Mouse (Mus musculus): ENCODE data around the gene Mfsd1.

The Mfsd1 gene

GRCm38 (mm10) chr3:67582273-67583124, at the start of gene Mfsd1:
Gene Mfsd1 (plus strand): TSS chr3:67582741.
- peak; percentile 93 to 94 for DNase-seq (ENCODE audit: low spot score in 2 of 2)

DNA sequence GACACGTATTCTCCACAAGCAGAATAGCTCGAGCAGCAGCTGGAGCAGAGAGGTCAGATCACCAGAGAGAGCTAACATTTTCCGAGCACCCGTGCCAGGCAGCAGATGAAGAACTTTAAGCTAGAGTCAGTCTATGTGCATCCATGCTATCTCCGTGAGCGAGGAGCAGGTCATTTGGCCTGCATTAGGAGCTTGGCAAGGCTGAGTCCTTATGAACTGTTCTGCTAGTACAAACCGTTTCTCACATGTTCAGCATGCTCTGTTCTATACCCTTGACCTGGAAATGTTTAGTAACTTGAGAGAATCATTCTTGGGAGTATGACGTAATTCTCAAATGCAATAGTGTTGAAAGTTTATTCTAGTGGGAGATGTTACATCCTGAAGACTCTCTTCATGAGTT, 38.9 kb upstream of the Mfsd1 start:
- DNase-seq (ENCODE audit: low spot score in 2 of 2), result no peak

GRCm38 (mm10) chr3:67551193-67551592, 31.3 kb upstream of the Mfsd1 start:
- no peak for DNase-seq (ENCODE audit: low spot score in 2 of 2)

DNA sequence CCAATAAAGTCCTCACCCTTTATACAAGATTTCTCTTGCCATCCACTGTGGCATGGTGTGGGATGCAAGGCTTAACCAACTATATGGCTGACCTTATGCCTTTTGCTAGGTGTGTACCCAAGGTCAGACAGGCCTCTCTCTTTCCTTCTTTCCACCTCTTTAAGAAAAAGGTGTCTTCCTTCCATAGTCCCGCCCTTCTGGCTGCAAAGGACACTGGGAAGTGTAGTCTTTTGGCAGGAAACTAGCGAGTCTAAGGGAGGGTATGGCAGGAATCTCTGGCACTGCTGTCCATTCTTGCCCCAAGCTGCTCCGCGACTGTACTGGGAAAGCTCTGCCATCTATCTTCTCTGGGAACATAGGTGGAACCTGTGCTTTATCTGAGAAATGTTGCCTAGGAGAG, 29.3 kb upstream of the Mfsd1 start:
- DNase-seq (ENCODE audit: low spot score in 2 of 2), result no peak

DNA sequence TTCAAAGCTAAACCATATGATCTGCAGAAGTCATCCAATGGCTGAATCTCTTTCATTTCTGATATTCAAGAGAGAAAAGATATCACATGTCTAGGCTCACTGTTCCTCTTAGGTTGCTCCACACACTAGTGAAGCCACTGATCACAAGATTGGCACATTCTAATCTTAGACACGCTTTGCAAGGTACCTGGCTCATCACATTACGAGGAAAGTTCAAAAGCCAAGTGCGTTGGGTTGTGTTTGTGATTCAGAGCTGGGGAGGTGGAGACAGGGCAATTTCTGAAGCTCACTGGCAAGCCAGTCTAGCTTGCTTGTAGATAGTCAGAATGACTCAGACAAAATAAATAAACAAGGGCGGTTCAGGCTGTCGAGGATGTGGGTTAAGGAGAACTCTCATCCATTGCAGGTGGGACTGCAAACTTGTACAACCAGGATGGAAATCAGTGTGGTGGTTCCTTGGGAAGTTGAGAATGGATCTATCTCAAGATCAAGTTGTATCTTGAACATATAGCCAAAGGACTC, 28.6 kb upstream of the Mfsd1 start:
- no peak for DNase-seq (ENCODE audit: low spot score in 2 of 2)

GRCm38 (mm10) chr3:67555211-67555610, 27.3 kb upstream of the Mfsd1 start:
- DNase-seq (ENCODE audit: low spot score in 2 of 2), result no peak

DNA sequence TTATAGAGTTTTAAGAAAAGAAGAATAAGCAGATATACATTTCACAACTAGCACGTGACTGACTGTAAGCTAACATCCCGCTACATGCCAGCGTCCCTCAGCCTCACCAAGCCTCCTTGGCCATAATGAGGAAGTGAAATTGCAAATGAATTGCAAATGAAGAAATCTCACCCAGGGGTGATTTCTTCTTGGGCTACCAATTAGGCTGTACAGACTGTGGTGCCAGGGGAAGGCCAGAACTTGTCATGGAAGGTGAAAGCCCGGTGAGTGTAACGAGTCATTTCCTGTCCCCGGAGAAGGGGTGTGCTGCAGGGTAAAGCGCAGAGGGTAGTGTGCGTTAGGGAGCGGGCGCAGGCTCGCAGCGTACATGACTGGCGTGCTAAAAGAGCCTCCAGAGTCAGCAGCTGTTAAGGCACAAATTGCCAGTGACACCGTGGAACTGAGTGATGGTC, 25.3 kb upstream of the Mfsd1 start:
- no peak for DNase-seq (ENCODE audit: low spot score in 2 of 2)

DNA sequence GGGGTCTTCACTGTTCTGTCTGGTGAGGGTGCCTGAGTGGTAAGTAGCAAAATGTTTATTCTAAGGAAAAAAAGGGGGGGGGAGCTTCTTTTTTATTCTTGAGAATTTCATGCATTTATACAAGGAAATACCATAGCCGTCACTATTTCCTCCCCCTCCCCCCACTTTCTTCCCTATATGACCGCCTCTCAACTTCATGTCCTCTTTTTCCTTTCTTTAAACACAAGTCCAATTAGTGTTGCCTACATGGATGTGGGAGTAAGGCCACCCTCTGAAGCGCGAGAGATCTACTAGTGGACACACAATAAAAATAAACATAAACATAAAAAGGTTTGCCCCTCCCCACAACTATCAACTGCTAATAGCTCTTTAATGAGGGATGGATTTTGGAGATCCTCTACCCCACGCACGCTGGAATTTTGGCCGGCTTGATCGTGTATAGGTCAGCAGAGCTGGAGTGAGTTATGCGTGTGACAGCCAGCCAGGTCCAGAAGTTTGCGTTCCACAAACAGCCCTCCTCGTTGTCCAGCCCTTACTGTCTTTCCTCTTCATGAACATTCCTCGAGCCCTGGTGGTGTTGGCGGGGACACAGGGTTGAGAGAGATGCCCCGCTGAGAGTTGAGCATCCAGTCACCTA, 24.7 kb upstream of the Mfsd1 start:
- no peak for DNase-seq (ENCODE audit: low spot score in 2 of 2)

GRCm38 (mm10) chr3:67564731-67565357, 17.7 kb upstream of the Mfsd1 start:
- DNase-seq (ENCODE audit: low spot score in 2 of 2), result peak in 1 of 2 experiments; percentile 53

DNA sequence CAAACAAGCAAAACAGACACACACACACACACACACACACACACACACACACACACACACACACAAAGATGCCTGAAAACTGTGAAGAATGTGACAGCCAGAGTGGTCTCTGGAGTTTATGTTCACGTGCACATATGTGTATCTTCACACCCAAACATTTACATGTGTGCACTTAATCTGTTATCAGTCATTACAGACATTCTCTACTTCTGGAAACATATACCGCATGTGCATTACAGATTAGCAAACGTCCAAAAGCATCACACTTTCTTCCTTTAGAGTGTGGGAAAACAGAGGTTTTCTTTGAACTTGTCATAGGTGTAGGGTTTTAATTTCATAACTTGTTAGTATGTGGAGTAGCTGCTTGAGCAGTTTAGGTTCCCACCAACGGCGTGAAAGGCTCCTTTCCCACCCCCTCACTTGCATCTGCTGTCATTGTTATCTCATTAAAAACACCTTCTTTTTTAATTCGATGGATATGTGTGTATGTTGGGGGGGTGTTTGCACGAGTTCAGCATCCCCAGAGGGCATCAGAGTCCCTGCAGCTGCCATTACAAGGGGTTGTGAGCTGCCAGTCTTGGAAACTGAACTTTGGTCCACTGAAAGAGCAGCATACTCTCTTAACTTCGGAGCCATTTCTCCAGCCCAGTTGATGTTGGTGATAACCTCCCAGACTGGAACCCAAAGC, 16.9 kb upstream of the Mfsd1 start:
- no peak for DNase-seq (ENCODE audit: low spot score in 2 of 2)

- peak; percentile 81 to 83 for DNase-seq (ENCODE audit: low spot score in 2 of 2)
Measured at GRCm38 (mm10) chr3:67568015-67568618, 14.4 kb upstream of the Mfsd1 start.

GRCm38 (mm10) chr3:67572918-67573317, 9.6 kb upstream of the Mfsd1 start:
- peak in 1 of 2 experiments; percentile 36 for DNase-seq (ENCODE audit: low spot score in 2 of 2)

DNA sequence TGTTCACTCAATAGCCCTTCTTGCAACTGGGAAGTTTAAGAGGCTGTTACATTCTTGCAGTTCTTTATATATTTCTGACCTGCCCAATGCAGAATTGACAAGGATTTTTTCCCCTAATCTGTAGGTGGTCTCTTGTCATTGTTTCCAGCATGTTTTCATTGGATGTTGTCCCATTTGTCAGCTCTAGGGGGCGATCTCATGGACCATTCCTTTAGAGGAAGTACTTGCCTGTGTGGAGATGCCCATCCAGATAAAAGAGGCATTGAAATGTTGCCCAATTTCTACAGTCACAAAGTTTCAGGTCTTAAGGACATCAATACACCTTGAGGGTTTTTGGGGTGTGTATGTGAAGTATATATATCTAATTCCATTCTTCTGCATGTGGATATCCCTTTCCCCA, 9.0 kb upstream of the Mfsd1 start:
- peak in 1 of 2 experiments; percentile 7 for DNase-seq (ENCODE audit: low spot score in 2 of 2)

- DNase-seq (ENCODE audit: low spot score in 2 of 2), result peak in 1 of 2 experiments; percentile 15
Measured at GRCm38 (mm10) chr3:67576248-67576647, 6.3 kb upstream of the Mfsd1 start.

- DNase-seq (ENCODE audit: low spot score in 2 of 2), result no peak
Measured at GRCm38 (mm10) chr3:67576724-67577123, 5.8 kb upstream of the Mfsd1 start.

DNA sequence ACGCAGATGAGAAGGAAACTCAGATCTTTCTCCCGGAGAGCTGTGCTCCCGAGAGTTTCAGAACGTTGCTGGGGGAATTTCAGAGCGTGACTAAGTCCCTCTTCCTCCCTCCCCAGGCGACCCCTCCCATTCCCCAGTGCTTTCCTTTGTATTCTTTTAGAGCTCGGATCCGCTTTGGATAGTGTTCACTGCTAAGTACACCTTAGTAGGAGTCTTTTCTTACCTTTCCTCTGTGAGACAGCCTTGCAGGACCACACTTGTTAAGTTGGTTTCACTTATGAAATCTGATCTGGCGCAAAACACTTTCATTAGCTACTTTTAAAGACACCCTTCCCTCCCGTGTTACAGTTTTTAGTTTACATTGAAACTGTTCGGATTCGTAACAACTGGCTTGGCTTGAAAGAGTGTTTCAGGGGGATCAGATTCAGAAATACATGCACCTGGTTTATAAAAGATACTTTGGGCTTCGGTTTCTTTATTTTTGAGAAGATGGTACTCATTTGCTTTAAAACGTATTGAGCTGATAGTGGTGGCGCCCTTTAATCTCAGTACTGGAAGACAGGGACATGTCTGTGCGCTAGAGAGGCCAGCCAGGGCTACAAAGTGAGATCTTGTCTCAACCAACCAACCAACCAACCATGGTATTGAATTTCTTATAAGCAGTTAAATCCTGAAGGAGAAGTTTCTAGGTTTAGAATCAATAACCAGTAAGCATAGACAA, 744 bp downstream of the Mfsd1 start:
- DNase-seq (ENCODE audit: low spot score in 2 of 2), result peak in 1 of 2 experiments; percentile 12

DNA sequence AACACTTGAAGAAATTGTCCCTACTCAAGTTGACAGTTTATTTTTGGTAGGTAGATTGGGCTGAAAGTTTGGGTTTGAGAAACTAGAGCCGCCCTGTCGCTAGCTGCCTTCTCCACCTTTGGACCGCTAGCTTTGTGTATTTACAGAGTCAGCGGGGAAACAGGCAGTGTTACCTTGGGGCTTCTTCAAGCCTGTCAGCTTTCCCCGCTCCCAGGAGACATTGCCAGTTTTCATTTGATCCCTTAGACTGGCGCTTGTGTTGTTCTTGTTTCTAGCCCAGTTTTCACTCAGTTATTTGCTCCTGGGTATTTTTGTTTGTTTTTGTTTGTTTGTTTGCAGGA, 1.3 kb downstream of the Mfsd1 start:
- DNase-seq (ENCODE audit: low spot score in 2 of 2), result peak in 1 of 2 experiments; percentile 12

DNA sequence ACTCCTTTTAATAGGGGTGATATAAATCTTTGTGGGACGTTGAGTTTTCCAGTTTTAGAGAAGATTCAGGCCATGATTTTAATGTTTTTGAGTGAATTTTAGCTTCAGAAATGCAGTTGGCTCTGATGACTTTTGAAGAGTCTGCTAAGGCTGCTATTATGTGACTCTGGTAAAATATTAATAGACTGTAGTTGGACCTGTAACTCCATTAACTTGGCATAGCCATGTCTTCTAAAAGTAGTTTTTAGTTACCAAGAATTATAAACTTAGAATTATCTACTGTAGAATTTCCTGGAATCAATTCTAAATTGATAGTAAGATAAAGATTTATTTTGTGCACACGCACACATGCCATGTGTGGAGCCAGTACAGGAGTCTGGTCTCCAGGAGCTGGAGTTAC, 4.0 kb downstream of the Mfsd1 start:
- no peak for DNase-seq (ENCODE audit: low spot score in 2 of 2)

DNA sequence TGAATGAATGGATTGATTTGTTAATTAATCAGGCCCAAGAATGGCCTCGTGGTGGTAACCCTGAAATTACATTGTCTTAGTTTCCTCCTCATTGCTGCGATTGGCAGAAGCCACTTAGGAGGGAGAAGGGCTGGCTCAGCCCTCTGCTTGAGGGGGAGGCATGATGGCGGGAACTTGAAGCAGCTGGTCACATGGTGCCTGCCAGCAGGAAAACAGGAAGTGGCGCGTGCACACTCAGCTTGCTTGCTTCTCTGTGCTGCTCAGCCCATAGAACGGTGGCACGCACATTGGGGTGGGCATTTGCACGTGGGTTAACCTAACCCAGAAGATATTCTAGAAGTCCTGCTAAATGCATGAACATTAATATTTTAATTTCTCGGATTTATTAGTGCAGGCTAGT, 4.9 kb downstream of the Mfsd1 start:
- peak; percentile 44 to 51 for DNase-seq (ENCODE audit: low spot score in 2 of 2)

- DNase-seq (ENCODE audit: low spot score in 2 of 2), result no peak
Measured at GRCm38 (mm10) chr3:67601616-67602138, 19.1 kb downstream of the Mfsd1 start.

- no peak for DNase-seq (ENCODE audit: low spot score in 2 of 2)
Measured at GRCm38 (mm10) chr3:67618222-67618621, 35.7 kb downstream of the Mfsd1 start.
